Mouse (Mus musculus) kidney, postnatal 0 days (tissue): Measurements from ENCODE around the gene Fam71e2. TPM values are rescaled to one million over a fixed set of nuclear protein-coding genes. Genes with fewer than 3 reads are reported as not detected.
"Not testable (repeated sequence)": the region's sequence is repeated elsewhere in the genome, so short reads cannot be mapped to it uniquely, and the experiment has no call there.

ENCODE experiments used
- ATAC-seq: fragments of 200-750 bp; cut with Nextera tagmentation; replicated peaks from 2 replicates; pipeline ENCODE4 v1.8.0; 2017; ENCODE audit warnings: low read depth, moderate number of reproducible peaks, moderate TSS enrichment, moderate library complexity; ENCODE audit not compliant: low FRiP score
- DNase-seq: peaks from one replicate; pipeline ENCODE4 v3.0.0-alpha.2; 2016; ENCODE audit warnings: low spot score
- H3K27ac ChIP-seq: fragments of 300-500 bp; sonication (generic); 2 replicates; pipeline ENCODE4 v1.5.1; 2014; ENCODE audit warnings: mild to moderate bottlenecking
- H3K27me3 ChIP-seq: fragments of 300-500 bp; sonication (generic); 2 replicates; pipeline ENCODE4 v1.6.1; 2014; ENCODE audit warnings: low read length, mixed read lengths; ENCODE audit not compliant: insufficient read depth
- H3K36me3 ChIP-seq: fragments of 300-500 bp; sonication (generic); 2 replicates; pipeline ENCODE4 v1.6.1; 2014; ENCODE audit warnings: low read length, mixed read lengths; ENCODE audit not compliant: insufficient read depth
- H3K4me1 ChIP-seq: fragments of 300-500 bp; sonication (generic); replicated peaks from 2 replicates; pipeline ENCODE4 v1.6.1; 2014; ENCODE audit warnings: antibody characterized with exemption, low read length, mixed read lengths; ENCODE audit not compliant: insufficient read depth
- H3K4me2 ChIP-seq: fragments of 300-500 bp; sonication (generic); 2 replicates; pipeline ENCODE4 v1.6.1; 2014; ENCODE audit warnings: mild to moderate bottlenecking, low read length, moderate library complexity, mixed read lengths
- H3K4me3 ChIP-seq: fragments of 300-500 bp; sonication (generic); replicated peaks from 2 replicates; pipeline ENCODE4 v1.5.1; 2014; ENCODE audit warnings: low read depth, low read length
- H3K9ac ChIP-seq: fragments of 300-500 bp; sonication (generic); 2 replicates; pipeline ENCODE4 v1.6.1; 2014; ENCODE audit warnings: low read depth, low read length
- H3K9me3 ChIP-seq: fragments of 300-500 bp; sonication (generic); replicated peaks from 2 replicates; pipeline ENCODE4 v1.6.1; 2016; ENCODE audit warnings: low read length, inconsistent platforms, mixed read lengths
- CTCF ChIP-seq: IDR thresholded peaks from 2 replicates; pipeline ENCODE4 v1.5.1; 2016; ENCODE audit warnings: antibody characterized with exemption, low read depth, mild to moderate bottlenecking, moderate library complexity
- WGBS: fragments of 180-500 bp; shearing (Covaris S2); extraction: QIAGEN DNeasy Blood & Tissue Kit; methylation state at CpG from one replicate; pipeline ENCODE4 v1.1.7; 2014; 5-methylcytosine and 5-hydroxymethylcytosine counted together
- polyA plus RNA-seq: library from polyadenylated mRNA; unstranded; fragments of >200 nt; fragmentation: Nextera tagmentation; extraction: Ambion mirVana; gene quantifications from 2 replicates; pipeline ENCODE4 v1.2.1, GENCODE M21; 2015

Gene Fam71e2
- polyA plus RNA-seq, 1 experiment from 2014 or later: not detected

DNA sequence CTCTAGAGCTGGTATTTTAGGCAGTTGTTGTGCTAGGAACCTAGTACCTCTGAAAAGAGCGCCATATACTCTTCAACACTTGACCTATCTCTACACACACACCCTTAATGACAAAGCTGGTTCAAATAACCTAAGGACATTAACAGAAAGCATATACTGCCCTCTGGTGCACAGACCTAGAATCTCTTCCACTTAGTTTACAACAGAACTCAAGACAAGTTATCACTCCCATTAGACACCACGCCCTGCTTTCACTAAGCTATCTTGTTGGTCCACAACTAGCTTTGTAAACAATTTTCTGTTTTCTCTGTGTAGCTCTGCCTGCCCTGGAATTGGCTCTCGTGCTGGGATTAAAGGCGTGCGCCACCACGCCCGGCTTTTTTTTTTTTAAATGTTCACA is 35.6 kb upstream of the Fam71e2 start:
- peak; percentile 77 for TF ChIP-seq CTCF
- Histone ChIP-seq H3K27me3 (no peaks in the 10 kb centered on the region), H3K4me3 (no peak overlapping the region), H3K27ac (no peak overlapping the region), H3K9me3 (no peaks in the 10 kb centered on the region), H3K4me2 (no peak overlapping the region), H3K9ac (no peak overlapping the region), H3K36me3 (peaks cover 22% of the 10 kb centered on the region), H3K4me1 (peaks cover 12% of the 10 kb centered on the region)
- WGBS: 86% methylated on average over 7 of the region's 7 CpGs
- no peak for ATAC-seq
- peak; percentile 81 for DNase-seq

DNA sequence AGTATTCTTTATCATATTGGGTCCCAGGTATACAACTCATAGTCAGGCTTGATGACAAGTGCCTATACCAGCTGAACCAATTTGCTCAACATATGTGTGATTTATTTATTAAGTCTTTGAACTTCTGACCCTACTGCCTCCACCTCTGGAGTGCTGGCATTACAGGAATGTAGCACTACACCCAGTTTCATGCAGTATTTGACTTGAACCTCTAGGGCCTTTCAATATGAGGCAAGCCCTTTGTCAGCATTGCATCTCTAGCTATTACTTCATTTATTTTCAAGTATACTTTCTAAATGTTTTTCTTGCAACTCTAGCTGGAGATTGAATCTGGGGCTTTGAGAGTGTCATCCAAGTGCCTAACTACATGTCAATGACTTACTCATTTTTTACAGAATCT is 31.1 kb upstream of the Fam71e2 start:
- no peaks in the 10 kb centered on the region for H3K9me3 ChIP-seq
- DNase-seq (no peak), ATAC-seq (no peak)
- no peak for TF ChIP-seq CTCF
- peaks cover 17% of the 10 kb centered on the region; the same call in 1 of the 2 replicates for H3K36me3 ChIP-seq
- no peak overlapping the region for H3K4me2 ChIP-seq
- no peaks in the 10 kb centered on the region for H3K27me3 ChIP-seq
- H3K27ac ChIP-seq: no peak overlapping the region
- no peaks in the 10 kb centered on the region for H3K4me1 ChIP-seq
- no peak overlapping the region for H3K9ac ChIP-seq
- H3K4me3 ChIP-seq: no peak overlapping the region

DNA sequence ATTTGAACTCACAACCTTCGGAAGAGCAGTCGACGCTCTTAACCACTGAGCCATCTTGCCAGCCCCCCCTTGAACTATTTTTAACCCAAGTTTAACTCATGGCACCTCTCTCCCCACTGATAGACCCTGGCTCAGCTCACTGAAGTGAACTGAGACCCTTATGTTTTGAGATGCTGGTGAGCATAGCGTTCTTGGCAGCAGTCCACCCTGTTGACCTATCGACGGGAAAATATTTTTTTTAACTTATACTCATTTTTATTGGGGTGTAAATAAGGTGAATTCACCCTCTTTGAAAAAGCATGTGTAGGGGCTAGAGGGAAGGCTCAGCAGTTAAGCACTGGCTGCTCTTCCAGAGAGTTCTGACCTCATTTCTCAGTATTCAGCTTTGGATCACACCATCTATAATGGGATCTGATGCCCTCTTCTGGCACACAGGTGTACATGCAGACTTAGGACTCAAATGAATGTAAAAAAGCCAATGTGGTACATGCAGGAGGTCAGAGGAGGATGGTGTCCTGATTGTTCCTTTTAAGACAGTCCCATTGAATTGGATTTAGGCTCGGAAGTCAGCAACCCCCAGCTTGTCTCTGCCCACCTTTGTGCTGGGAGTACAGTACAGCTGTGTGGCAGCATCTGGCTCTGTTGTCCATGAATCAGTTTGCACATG is 24.8 kb upstream of the Fam71e2 start:
- ATAC-seq (0 out of 2 replicates have a peak, but pooled peaks have one; percentile 12), DNase-seq (peak; percentile 88)
- Histone ChIP-seq H3K9me3 (no peaks in the 10 kb centered on the region), H3K27me3 (no peaks in the 10 kb centered on the region), H3K4me1 (peaks cover 8% of the 10 kb centered on the region; the same call in 1 of the 2 replicates), H3K36me3 (peaks cover 26% of the 10 kb centered on the region), H3K27ac (no peak overlapping the region), H3K4me2 (no peak overlapping the region), H3K4me3 (no peak overlapping the region), H3K9ac (no peak overlapping the region)
- peak; percentile 87 for TF ChIP-seq CTCF
- WGBS: 61% methylated on average over 7 of the region's 7 CpGs

DNA sequence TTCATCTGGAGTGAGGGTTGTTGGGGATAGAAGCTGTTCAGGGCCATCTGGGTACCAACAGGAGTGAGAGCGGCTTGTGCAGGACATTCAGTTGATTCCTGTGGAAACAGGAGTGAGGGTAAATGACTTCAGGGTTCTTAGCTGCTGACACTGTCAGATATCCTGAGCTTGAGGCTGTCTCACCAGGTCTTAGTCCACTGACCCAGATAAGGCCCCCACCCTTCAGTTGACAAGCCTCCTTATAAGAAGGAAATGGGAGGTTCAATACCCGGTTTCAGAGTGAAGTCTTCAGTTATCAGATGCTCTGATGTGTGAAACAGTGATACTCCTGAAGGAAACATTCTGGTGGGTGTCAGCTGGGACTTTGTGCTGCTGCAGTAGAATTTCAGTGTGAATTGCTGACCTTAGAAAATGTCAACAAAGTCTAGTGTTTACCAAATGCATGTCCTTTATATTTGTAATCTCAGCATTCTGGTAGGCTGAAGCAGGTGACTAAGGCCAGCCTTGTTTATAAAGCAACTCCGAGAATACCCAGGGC is 23.6 kb upstream of the Fam71e2 start:
- Histone ChIP-seq H3K9ac (0 out of 2 replicates have a peak overlapping the region, but pooled peaks have one; percentile 23), H3K36me3 (peaks cover 26% of the 10 kb centered on the region), H3K4me1 (peaks cover 8% of the 10 kb centered on the region; the same call in 1 of the 2 replicates), H3K27me3 (no peaks in the 10 kb centered on the region), H3K4me2 (no peak overlapping the region), H3K27ac (no peak overlapping the region), H3K4me3 (no peak overlapping the region), H3K9me3 (no peaks in the 10 kb centered on the region)
- TF ChIP-seq CTCF: no peak
- WGBS: 63% methylated on average over 3 of the region's 3 CpGs
- DNase-seq (no peak), ATAC-seq (no peak)

DNA sequence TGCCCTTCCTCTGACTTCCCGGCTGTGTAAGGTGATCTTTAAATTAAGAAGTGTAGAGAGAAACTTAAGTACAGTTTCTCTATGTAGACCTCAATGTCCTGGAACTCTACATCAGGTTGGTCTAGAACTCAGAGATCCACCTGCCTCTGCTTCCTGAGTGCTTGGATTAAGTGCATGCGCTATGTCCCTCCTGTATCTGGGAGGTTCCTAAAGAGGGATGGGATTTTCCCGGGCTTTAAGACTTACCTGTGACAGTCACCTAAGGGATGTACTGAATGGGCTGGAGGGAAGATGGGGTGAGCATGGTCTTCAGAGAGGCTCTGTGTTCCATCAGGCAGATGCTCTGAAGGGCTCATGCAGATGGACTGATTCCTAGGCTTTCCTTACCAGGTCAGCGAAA is 22.6 kb upstream of the Fam71e2 start:
- Histone ChIP-seq H3K36me3 (peaks cover 26% of the 10 kb centered on the region), H3K27ac (peak overlapping the region; percentile 94; the same call in 1 of the 2 replicates), H3K9me3 (no peaks in the 10 kb centered on the region), H3K4me3 (peak overlapping the region; percentile 81), H3K4me1 (peaks cover 8% of the 10 kb centered on the region; the same call in 1 of the 2 replicates), H3K4me2 (peak overlapping the region; percentile 82), H3K9ac (peak overlapping the region; percentile 95), H3K27me3 (no peaks in the 10 kb centered on the region)
- no peak for DNase-seq
- WGBS: 43% methylated on average over 4 of the region's 4 CpGs
- no peak for ATAC-seq
- TF ChIP-seq CTCF: no peak

DNA sequence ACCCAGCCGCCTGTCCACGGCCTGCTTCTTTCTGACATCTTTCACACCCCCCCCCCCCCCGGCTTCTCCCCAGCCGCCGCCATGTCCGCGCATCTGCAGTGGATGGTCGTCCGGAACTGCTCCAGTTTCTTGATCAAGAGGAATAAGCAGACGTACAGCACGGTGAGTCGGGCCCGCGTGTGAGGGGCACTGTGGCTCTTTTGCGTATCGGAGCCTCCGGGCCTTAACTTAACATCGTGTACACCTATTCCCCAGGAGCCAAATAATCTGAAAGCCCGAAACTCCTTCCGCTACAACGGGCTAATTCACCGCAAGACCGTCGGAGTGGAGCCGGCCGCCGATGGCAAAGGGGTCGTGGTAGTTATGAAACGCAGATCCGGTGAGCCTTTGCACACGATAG is 22.1 kb upstream of the Fam71e2 start:
- not testable (repeated sequence) for ATAC-seq, H3K9me3 ChIP-seq, H3K4me1 ChIP-seq, DNase-seq, H3K27me3 ChIP-seq
- Histone ChIP-seq H3K27ac (peak overlapping the region; percentile 94), H3K9ac (peak overlapping the region; percentile 95), H3K4me3 (peak overlapping the region; percentile 81), H3K36me3 (peaks cover 26% of the 10 kb centered on the region), H3K4me2 (peak overlapping the region; percentile 82)
- under 1% methylated on average over 28 of the region's 31 CpGs for WGBS
